Mouse (Mus musculus): ENCODE measurements around the gene Slc34a3.

Slc34a3 gene

GRCm38 (mm10) chr2:25193330-25193770, 40.8 kb downstream of the Slc34a3 start:
- peak; percentile 82 to 84 for DNase-seq

- no peak for DNase-seq
These were observed 46.3 kb downstream of the Slc34a3 start for GRCm38 (mm10) chr2:25187841-25188240.

- DNase-seq = no peak
These were observed 47.6 kb downstream of the Slc34a3 start for GRCm38 (mm10) chr2:25186575-25186930.

DNA sequence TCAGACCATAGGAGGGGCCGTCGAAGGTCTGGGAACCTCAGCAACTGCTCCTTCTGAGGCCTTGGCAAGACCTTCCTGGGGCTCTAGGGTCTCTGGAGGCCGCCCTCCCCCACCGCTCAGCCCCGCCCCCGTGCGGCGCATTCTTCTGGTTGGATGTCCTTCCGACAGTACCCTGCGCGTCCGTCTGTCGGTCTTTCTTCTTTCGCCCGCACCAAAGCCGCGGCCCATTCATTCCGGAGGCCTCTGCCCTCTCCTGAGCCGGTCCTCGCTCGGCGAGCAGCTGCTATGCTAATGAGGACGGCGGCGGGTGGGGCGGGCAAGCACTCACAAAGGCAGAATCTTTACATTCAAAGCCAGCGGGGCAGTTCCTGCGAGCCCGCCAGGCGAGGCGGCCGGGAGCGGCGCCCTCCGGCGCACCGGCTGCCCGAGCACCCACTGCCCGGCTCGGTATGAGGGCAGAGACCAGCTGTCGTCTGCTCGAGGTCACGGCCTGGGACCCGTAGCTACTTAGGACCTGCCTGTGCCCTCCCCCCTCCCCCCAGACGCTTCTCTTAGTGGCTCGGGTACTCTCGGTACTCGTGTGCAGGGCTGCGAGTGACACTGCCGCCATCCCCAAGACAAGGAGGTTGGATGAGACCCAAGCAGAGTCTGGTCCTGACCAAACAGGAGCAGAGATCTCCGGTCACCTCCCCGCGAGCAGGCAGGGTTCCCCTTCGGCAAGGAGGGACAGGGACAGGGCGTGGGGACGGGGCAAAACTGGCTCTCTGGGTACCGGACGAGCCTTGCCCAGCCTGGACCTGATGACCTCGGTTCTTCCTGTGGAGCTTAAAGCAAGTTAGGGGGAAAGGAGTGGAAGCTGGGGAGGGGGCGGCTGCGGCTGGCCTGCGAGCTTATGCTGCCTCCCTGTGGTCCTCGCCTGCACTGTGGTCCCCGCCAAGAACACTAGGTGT, 48.3 kb downstream of the Slc34a3 start:
- DNase-seq = peak; percentile 62 to 65

- DNase-seq = no peak
These were observed 49.7 kb downstream of the Slc34a3 start for GRCm38 (mm10) chr2:25184496-25184895.

DNA sequence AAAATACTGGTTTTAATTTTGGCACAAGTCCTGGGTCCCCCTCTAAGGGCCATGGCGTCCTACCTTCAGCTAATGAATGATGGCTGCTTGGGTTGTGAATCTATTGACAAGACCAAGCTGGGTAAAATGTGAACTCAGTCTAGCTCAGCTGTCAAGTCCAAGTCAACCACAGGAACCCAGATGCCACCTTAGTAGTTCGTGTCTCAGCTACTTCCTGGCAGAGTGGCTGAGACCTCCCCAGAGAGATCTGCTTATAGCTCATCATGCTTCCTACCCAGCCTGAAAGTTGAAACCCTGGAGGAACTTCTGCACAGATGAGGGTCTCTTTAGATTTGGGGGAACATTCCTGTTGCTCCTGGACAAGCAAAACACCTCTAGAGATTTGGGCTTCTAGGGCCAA, 50.8 kb downstream of the Slc34a3 start:
- DNase-seq = peak; percentile 42 to 47

- no peak for DNase-seq
These were observed 51.5 kb downstream of the Slc34a3 start for GRCm38 (mm10) chr2:25182664-25183063.

- DNase-seq = no peak
These were observed 52.2 kb downstream of the Slc34a3 start for GRCm38 (mm10) chr2:25181891-25182397.

- DNase-seq = peak; percentile 59 to 60
These were observed 52.9 kb downstream of the Slc34a3 start for GRCm38 (mm10) chr2:25180973-25181890.

DNA sequence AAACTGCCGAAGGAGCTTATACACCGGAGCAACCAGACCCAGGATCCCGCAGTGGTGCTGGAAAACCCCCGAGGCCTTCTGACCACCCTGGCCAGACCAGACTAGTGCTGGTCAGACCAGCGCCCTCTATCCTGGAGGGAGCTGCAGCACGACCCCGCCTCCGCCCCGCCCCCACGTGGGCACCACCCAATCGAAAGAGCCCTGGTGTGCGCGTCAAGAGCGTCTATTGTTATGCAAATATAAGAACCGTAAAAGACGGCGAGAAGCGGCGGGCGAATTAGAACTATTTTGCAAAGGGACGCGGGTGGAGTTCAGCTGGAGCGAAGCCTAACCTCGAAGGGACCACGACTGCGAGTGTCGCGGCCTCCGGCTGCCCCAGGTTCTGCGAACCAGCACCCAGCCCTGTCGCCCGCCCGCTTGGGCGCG, 53.7 kb downstream of the Slc34a3 start, which contains the start of gene Nrarp:
Gene Nrarp (plus strand): TSS at position 281 of the 426 bp plus-strand sequence.
- peak; percentile 94 to 95 for DNase-seq

- DNase-seq = no peak
These were observed 54.5 kb downstream of the Slc34a3 start for GRCm38 (mm10) chr2:25179566-25180217.

Data from B cell, adult 2 months (primary cell).